In the genomic region with DNA sequence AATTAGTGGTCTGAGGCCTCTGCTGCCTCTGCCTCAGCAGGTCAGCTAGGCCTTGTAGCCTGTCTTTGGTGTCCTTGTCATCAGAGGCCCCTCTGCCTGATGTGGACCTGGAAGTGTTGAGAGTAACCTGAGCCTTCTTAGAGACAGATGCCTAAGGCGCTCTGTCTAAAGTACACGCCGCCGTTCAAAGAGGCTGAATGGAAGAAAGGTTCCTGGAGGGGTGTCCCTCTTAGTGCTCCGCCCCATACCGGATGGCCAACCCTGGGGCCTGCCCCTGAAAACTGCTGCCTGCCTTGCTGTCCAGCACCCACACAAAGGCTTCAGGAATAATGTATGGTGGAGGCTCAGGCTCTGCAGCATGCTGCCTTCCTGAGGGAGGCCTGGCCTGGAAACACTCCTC, we compare ENCODE assay signal across 25 mouse cellular contexts. TPM values are rescaled to one million over a fixed set of nuclear protein-coding genes. Genes with fewer than 3 reads are reported as not detected.
DNase-seq lines count a peak whose midpoint lies in the region; ATAC-seq and TF ChIP-seq lines count a peak whose summit lies in the region.
"Had no signal": no experiment of that assay in that cellular context is flagged by ENCODE, and none has a peak within 500 bp of the region (broad histone marks: within the 10 kb centered on the region; RNA-seq: fewer than 3 reads in every experiment).

No protein-coding gene starts in this region.

- peaks cover 3% of the 10 kb centered on the region; the same call in 1 of the 2 replicates for H3K27me3 ChIP-seq in hindbrain, embryonic 10.5 days (ENCODE audit: insufficient read depth, poor library complexity, severe bottlenecking)
- no peaks in the 10 kb centered on the region for H3K27me3 ChIP-seq in hindbrain, embryonic 11.5 days (ENCODE audit: control insufficient read depth, insufficient read depth, low read length)
- H3K27me3 ChIP-seq in kidney, postnatal 0 days (ENCODE audit: insufficient read depth, low read length), result no peaks in the 10 kb centered on the region
- no peaks in the 10 kb centered on the region for H3K27me3 ChIP-seq in embryonic facial prominence, embryonic 13.5 days
- H3K27me3 ChIP-seq: heart, embryonic 12.5 days; midbrain, embryonic 15.5 days; neural tube, embryonic 12.5 days had no signal

- no peak overlapping the region for H3K9ac ChIP-seq in hindbrain, embryonic 11.5 days (ENCODE audit: low read depth, low read length)
- H3K9ac ChIP-seq in kidney, postnatal 0 days (ENCODE audit: low read depth, low read length), result no peak overlapping the region
- H3K9ac ChIP-seq in embryonic facial prominence, embryonic 13.5 days, result 0 out of 2 replicates have a peak overlapping the region, but pooled peaks have one; percentile 21
- H3K9ac ChIP-seq: heart, embryonic 12.5 days; hindbrain, embryonic 14.5 days; midbrain, embryonic 15.5 days; neural tube, embryonic 12.5 days had no signal

- peaks cover 39% of the 10 kb centered on the region for H3K4me1 ChIP-seq in hindbrain, embryonic 10.5 days (replicated peaks)
- H3K4me1 ChIP-seq in hindbrain, embryonic 11.5 days (replicated peaks; ENCODE audit: control insufficient read depth, insufficient read depth, low read length), result no peaks in the 10 kb centered on the region
- H3K4me1 ChIP-seq in kidney, postnatal 0 days (replicated peaks; ENCODE audit: insufficient read depth, low read length), result peaks cover 7% of the 10 kb centered on the region; the same call in 1 of the 2 replicates
- no peaks in the 10 kb centered on the region for H3K4me1 ChIP-seq in cortical plate, adult 2 months (ENCODE audit: control insufficient read depth, insufficient read depth, low read length)
- peaks cover 33% of the 10 kb centered on the region for H3K4me1 ChIP-seq in embryonic facial prominence, embryonic 13.5 days
- H3K4me1 ChIP-seq: midbrain, embryonic 15.5 days; neural tube, embryonic 12.5 days had no signal

- DNase-seq in hindbrain, embryonic 10.5 days (ENCODE audit: low spot score), result no peak
- DNase-seq in hindbrain, embryonic 11.5 days (ENCODE audit: low spot score), result no peak
- DNase-seq in kidney, postnatal 0 days (ENCODE audit: low spot score), result peak; percentile 46
- DNase-seq in kidney, postnatal 4 days, result no peak
- no peak for DNase-seq in thymus, postnatal 0 days (ENCODE audit: low spot score)
- DNase-seq: adrenal gland, postnatal 36 days; cerebellum, adult 11-12 months; cerebellum, postnatal 14 days; gastrocnemius, postnatal 14 days; heart, adult 18-20 months; heart, postnatal 10 days; kidney, postnatal 36 days; retina, postnatal 1 day; right cerebral cortex, postnatal 25 days; spleen, adult 18-20 months had no signal

- TF ChIP-seq POLR2A in cortical plate, adult 2 months (IDR thresholded peaks at IDR 0.05; ENCODE audit: extremely low read depth, insufficient read depth, low read length), result 0 out of 2 replicates have a peak, but pooled peaks have one; percentile 22

- H3K27ac ChIP-seq in hindbrain, embryonic 10.5 days, result peak overlapping the region; percentile 41; the same call in 1 of the 2 replicates
- H3K27ac ChIP-seq in hindbrain, embryonic 11.5 days (ENCODE audit: low read depth, low read length), result no peak overlapping the region
- 0 out of 2 replicates have a peak overlapping the region, but pooled peaks have one; percentile 25 for H3K27ac ChIP-seq in kidney, postnatal 0 days
- 0 out of 2 replicates have a peak overlapping the region, but pooled peaks have one; percentile 57 for H3K27ac ChIP-seq in cortical plate, adult 2 months (ENCODE audit: insufficient read depth, low read length)
- no peak overlapping the region for H3K27ac ChIP-seq in embryonic facial prominence, embryonic 13.5 days
- H3K27ac ChIP-seq: hindbrain, embryonic 14.5 days; macrophage; midbrain, embryonic 15.5 days; neural tube, embryonic 12.5 days had no signal

- H3K9me3 ChIP-seq in hindbrain, embryonic 10.5 days, result no peaks in the 10 kb centered on the region
- H3K9me3 ChIP-seq in hindbrain, embryonic 11.5 days (ENCODE audit: control insufficient read depth, low read length), result no peaks in the 10 kb centered on the region
- no peaks in the 10 kb centered on the region for H3K9me3 ChIP-seq in kidney, postnatal 0 days (replicated peaks; ENCODE audit: low read length)
- H3K9me3 ChIP-seq in embryonic facial prominence, embryonic 13.5 days, result no peaks in the 10 kb centered on the region
- H3K9me3 ChIP-seq: heart, embryonic 12.5 days; midbrain, embryonic 15.5 days; neural tube, embryonic 12.5 days had no signal

- peaks cover 85% of the 10 kb centered on the region for H3K36me3 ChIP-seq in hindbrain, embryonic 10.5 days
- H3K36me3 ChIP-seq in hindbrain, embryonic 11.5 days (ENCODE audit: control insufficient read depth, insufficient read depth, low read length), result peaks cover 7% of the 10 kb centered on the region
- peaks cover 34% of the 10 kb centered on the region for H3K36me3 ChIP-seq in kidney, postnatal 0 days (ENCODE audit: insufficient read depth, low read length)
- H3K36me3 ChIP-seq in embryonic facial prominence, embryonic 13.5 days, result peaks cover 65% of the 10 kb centered on the region

- TF ChIP-seq CTCF in kidney, postnatal 0 days (IDR thresholded peaks at IDR 0.05; ENCODE audit: low read depth), result no peak
- no peak for TF ChIP-seq CTCF in cortical plate, adult 2 months (IDR thresholded peaks at IDR 0.05; ENCODE audit: extremely low read depth, insufficient read depth, low read length)

- 69% methylated on average over 6 of the region's 6 CpGs for WGBS in hindbrain, embryonic 10.5 days
- WGBS in hindbrain, embryonic 11.5 days, result 69% methylated on average over 6 of the region's 6 CpGs
- 34% methylated on average over 6 of the region's 6 CpGs for WGBS in kidney, postnatal 0 days
- WGBS in embryonic facial prominence, embryonic 13.5 days, result 29% methylated on average over 6 of the region's 6 CpGs

- no peak for ATAC-seq in hindbrain, embryonic 11.5 days (ENCODE audit: low FRiP score)
- 0 out of 2 replicates have a peak, but pooled peaks have one; percentile 11 for ATAC-seq in kidney, postnatal 0 days (replicated peaks; ENCODE audit: low FRiP score, low read depth)
- ATAC-seq in embryonic facial prominence, embryonic 13.5 days (ENCODE audit: insufficient number of reproducible peaks, insufficient read depth, low FRiP score, low TSS enrichment, low read depth), result no peak
- ATAC-seq in erythroid progenitor cell, adult 5-6 weeks (replicated peaks; ENCODE audit: low FRiP score, poor library complexity, severe bottlenecking), result no peak
- ATAC-seq: forebrain, embryonic 14.5 days; midbrain, embryonic 15.5 days had no signal

- H3K4me3 ChIP-seq in hindbrain, embryonic 10.5 days, result no peak overlapping the region
- no peak overlapping the region for H3K4me3 ChIP-seq in hindbrain, embryonic 11.5 days (ENCODE audit: low read depth, low read length)
- H3K4me3 ChIP-seq in kidney, postnatal 0 days (replicated peaks; ENCODE audit: low read depth, low read length), result no peak overlapping the region
- no peak overlapping the region for H3K4me3 ChIP-seq in cortical plate, adult 2 months (ENCODE audit: insufficient read depth, low read length)
- H3K4me3 ChIP-seq in embryonic facial prominence, embryonic 13.5 days, result no peak overlapping the region
- H3K4me3 ChIP-seq: heart, embryonic 12.5 days; midbrain, embryonic 15.5 days; neural tube, embryonic 12.5 days had no signal

- no peak overlapping the region for H3K4me2 ChIP-seq in hindbrain, embryonic 11.5 days (replicated peaks; ENCODE audit: low read depth, low read length)
- H3K4me2 ChIP-seq in kidney, postnatal 0 days (ENCODE audit: low read length), result no peak overlapping the region
- H3K4me2 ChIP-seq in embryonic facial prominence, embryonic 13.5 days, result no peak overlapping the region
- H3K4me2 ChIP-seq: heart, embryonic 12.5 days; hindbrain, embryonic 14.5 days; midbrain, embryonic 15.5 days; neural tube, embryonic 12.5 days had no signal

RNA-seq across cellular contexts. Expression of a gene that starts 12.7 kb away (rescaled TPM):
- polyA plus RNA-seq in hindbrain, embryonic 10.5 days (2016; fragmentation: Nextera tagmentation; extraction: Ambion mirVana), result 53.4 and 54.5 TPM in 2 replicates
- 30.2 and 31.9 TPM in 2 replicates for polyA plus RNA-seq in hindbrain, embryonic 11.5 days (2014; fragmentation: Nextera tagmentation; extraction: Ambion mirVana)
- polyA plus RNA-seq in kidney, postnatal 0 days (2015; fragmentation: Nextera tagmentation; extraction: Ambion mirVana), result 41.8 and 46.5 TPM in 2 replicates
- polyA plus RNA-seq in cortical plate, adult 2 months (2012; rRNA removed), result 64.7 and 65.3 TPM in 2 replicates
- polyA plus RNA-seq in embryonic facial prominence, embryonic 13.5 days (2015; fragmentation: Nextera tagmentation; extraction: Ambion mirVana), result 58.7 and 66.0 TPM in 2 replicates
- total RNA-seq in erythroid progenitor cell, adult 5-6 weeks (2015; ENCODE audit: low replicate concordance), result 8.3 and 10.9 TPM in 2 replicates
- total RNA-seq in erythroid progenitor cell, adult 5-6 weeks (2017; ENCODE audit: low replicate concordance), result 10.6 and 18.4 TPM in 2 replicates
- polyA plus RNA-seq in thymus, postnatal 0 days (2015; fragmentation: Nextera tagmentation; extraction: Ambion mirVana), result 52.7 and 55.1 TPM in 2 replicates

RNA-seq across cellular contexts. Expression of a gene that starts 18.3 kb away (rescaled TPM):
- polyA plus RNA-seq in hindbrain, embryonic 10.5 days (2016; fragmentation: Nextera tagmentation; extraction: Ambion mirVana), result 2.5 and 3.8 TPM in 2 replicates
- 2.9 and 3.0 TPM in 2 replicates for polyA plus RNA-seq in hindbrain, embryonic 11.5 days (2014; fragmentation: Nextera tagmentation; extraction: Ambion mirVana)
- 0.64 and 1.0 TPM in 2 replicates for polyA plus RNA-seq in kidney, postnatal 0 days (2015; fragmentation: Nextera tagmentation; extraction: Ambion mirVana)
- 0.86 and 1.4 TPM in 2 replicates for polyA plus RNA-seq in cortical plate, adult 2 months (2012; rRNA removed)
- 2.1 and 2.4 TPM in 2 replicates for polyA plus RNA-seq in embryonic facial prominence, embryonic 13.5 days (2015; fragmentation: Nextera tagmentation; extraction: Ambion mirVana)
- not detected in 2 replicates for total RNA-seq in erythroid progenitor cell, adult 5-6 weeks (2015; ENCODE audit: low replicate concordance)
- not detected in 2 replicates for total RNA-seq in erythroid progenitor cell, adult 5-6 weeks (2017; ENCODE audit: low replicate concordance)
- polyA plus RNA-seq in thymus, postnatal 0 days (2015; fragmentation: Nextera tagmentation; extraction: Ambion mirVana), result 1.0 and 1.4 TPM in 2 replicates
- polyA plus RNA-seq: C2C12, macrophage had no signal

Comparison
In these comparisons a context has a peak if more than half of its experiments do, and no peak if none do; other contexts are left out.
1. H3K27ac ChIP-seq: peak in hindbrain, embryonic 10.5 days (single experiment), kidney, postnatal 0 days (single experiment) and cortical plate, adult 2 months (single experiment); none in hindbrain, embryonic 11.5 days (single experiment) and embryonic facial prominence, embryonic 13.5 days (single experiment).